Mouse (Mus musculus) olfactory bulb, adult 2 months (tissue): ENCODE data around the gene Hist1h2ad. TPM values are rescaled to one million over a fixed set of nuclear protein-coding genes. Genes with fewer than 3 reads are reported as not detected.
"Not testable (repeated sequence)": the region's sequence is repeated elsewhere in the genome, so short reads cannot be mapped to it uniquely, and the experiment has no call there.

ENCODE experiments used
- H3K27ac ChIP-seq: fragments of 200-500 bp; 2 replicates; pipeline ENCODE4 v1.5.1; 2012; ENCODE audit warnings: low read depth, low read length; ENCODE audit not compliant: insufficient read depth
- H3K4me1 ChIP-seq: fragments of 200-500 bp; 2 replicates; pipeline ENCODE4 v1.6.1; 2012; ENCODE audit warnings: low read length; ENCODE audit not compliant: control insufficient read depth, insufficient read depth
- H3K4me3 ChIP-seq: fragments of 200-500 bp; 2 replicates; pipeline ENCODE4 v1.5.1; 2012; ENCODE audit warnings: mild to moderate bottlenecking, low read depth, low read length, moderate library complexity; ENCODE audit not compliant: insufficient read depth
- CTCF ChIP-seq: fragments of 200-500 bp; IDR thresholded peaks from 2 replicates; pipeline ENCODE4 v1.5.1; 2012; ENCODE audit warnings: low read depth, mild to moderate bottlenecking, low read length, moderate library complexity; ENCODE audit not compliant: insufficient read depth
- POLR2A ChIP-seq: fragments of 200-500 bp; IDR thresholded peaks from 2 replicates; pipeline ENCODE4 v1.6.1; 2012; ENCODE audit warnings: mild to moderate bottlenecking, low read depth, low read length, moderate library complexity; ENCODE audit not compliant: insufficient read depth
- WGBS: fragments of 180-500 bp; shearing (Covaris S2); methylation state at CpG from one replicate; pipeline ENCODE4 v1.1.7; 2018; 5-methylcytosine and 5-hydroxymethylcytosine counted together
- polyA plus RNA-seq: library from polyadenylated mRNA; stranded (reverse); fragments of >200 nt; gene quantifications from 2 replicates; pipeline ENCODE4 v1.2.4, GENCODE M21; 2012; ENCODE audit warnings: low replicate concordance; ENCODE audit not compliant: missing spikeins, insufficient read depth, insufficient read length

Hist1h2ad gene
- polyA plus RNA-seq, 1 experiment: not detected

DNA sequence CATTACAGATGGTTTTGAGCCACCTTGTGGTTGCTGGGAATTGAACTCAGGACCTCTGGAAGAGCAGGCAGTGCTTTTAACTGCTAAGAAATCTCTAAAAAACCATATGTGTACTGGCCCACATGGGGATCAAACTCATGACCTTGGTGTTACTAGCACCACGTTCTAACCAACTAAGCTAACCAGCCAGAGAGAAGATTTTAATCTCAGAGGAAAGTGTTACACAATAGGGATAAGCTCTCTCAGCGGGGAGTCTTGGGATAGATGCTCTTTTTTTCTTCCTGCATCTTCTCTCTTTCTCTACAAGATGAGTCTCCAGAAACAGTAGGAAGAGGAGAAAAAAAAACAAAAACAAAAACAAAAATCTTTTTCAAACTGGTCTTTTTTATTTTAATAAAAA, 36.2 kb downstream of the Hist1h2ad start:
- H3K27ac ChIP-seq: no peak overlapping the region
- no peaks in the 10 kb centered on the region for H3K4me1 ChIP-seq
- TF ChIP-seq CTCF (no peak), POLR2A (no peak)
- 74% methylated on average over 2 of the region's 2 CpGs for WGBS
- H3K4me3 ChIP-seq: no peak overlapping the region

DNA sequence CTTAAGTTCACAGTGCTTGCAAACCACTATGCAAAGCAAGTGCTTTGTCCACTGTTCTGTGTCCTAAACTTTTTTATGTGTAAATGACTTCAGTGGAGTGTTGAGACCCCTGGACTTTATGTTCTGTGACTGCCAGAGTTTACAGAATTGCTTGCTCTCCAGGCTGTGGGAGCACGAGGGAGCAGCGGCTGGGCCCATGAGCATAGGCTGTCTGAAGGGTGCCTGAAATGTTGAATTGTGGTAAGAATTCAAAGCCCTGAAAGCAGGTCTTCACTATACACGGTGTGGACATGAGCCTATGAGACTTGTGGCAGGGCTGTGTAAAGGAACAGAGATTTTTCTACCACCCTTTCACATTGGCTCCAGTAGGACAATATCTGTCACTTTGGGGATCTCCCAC, 37.5 kb downstream of the Hist1h2ad start:
- TF ChIP-seq CTCF: no peak
- TF ChIP-seq POLR2A: no peak
- H3K27ac ChIP-seq: no peak overlapping the region
- WGBS: 82% methylated on average over 3 of the region's 3 CpGs
- no peaks in the 10 kb centered on the region for H3K4me1 ChIP-seq
- no peak overlapping the region for H3K4me3 ChIP-seq

DNA sequence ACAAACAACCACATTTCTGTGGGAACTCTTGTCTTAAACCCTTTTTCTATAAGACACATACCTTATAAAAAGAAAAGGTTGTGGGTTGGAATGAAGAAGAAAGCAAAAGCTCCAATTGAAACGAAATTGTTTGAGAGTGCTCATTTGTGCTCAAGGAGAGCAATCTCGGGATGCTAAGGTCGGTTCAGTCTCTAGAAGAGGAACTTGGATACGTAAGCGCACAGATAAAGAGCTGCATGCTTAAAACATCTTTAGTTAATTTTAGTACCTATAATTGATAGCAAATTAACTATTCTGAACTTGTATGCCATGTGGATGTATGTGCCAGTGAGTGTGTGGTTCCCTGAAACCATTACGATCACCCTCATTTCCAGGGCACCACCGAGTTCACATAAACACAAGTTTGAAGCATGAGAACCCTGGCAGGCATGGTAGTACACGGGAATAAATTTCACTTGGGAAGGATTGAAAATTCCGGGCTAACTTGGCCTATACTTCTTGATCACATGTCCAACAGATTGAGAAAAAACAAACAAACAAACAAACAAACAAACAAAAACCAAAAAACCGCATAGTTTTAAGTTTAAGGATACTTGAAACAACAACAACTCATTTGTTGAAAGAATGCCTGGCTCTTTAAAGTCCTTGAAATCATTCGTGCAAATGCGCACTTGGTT, 46.0 kb downstream of the Hist1h2ad start:
- H3K4me3 ChIP-seq: peak overlapping the region; percentile 60
- H3K27ac ChIP-seq: peak overlapping the region; percentile 98
- WGBS: 14% methylated on average over 12 of the region's 12 CpGs
- TF ChIP-seq POLR2A (no peak), CTCF (no peak)
- no peaks in the 10 kb centered on the region for H3K4me1 ChIP-seq

DNA sequence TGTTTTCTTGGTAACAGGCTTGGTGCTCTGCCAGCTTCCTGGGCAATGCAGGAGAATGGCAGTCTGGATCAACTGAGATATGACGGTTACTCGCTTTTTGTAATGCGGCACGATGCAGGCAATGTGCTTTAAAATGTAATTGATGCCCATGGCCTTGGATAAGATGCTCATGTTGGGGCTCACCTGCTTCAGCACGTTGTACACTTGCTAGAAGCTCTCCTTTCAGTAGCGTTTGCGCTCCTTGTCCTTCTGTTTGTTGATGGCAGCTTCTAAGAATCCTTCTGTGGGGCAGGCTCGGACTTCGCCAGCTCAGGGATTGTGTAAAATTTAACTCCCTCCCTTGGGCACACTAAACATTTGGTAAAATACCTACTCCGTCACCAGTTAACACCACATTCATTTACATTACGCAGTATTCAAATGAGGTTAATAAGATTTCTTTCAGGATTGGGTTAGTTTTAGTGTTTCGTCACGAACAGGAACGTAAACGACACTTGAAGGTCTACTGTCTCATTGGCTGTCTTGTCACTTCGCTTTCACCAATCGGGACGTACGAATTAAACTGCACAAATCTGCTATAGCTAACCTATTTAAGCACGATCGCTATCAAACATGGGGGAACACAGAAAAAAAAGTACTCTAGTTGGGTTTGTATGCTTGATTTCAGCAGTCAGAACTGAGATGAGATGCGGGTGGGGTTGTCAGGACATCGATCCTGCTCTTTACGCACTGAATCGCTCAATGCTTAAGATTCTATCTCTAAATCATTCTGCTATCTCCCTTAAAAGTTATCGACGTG, 46.8 kb downstream of the Hist1h2ad start, which contains the start of gene Hist1h2be:
Hist1h2be (minus strand) TSS at position 392 of the 799 bp plus-strand sequence.
- Histone ChIP-seq H3K27ac (peak within 1 kb of the TSS; percentile 98), H3K4me3 (peak within 1 kb of the TSS; percentile 60)
- WGBS: under 1% methylated on average over 27 of the region's 27 CpGs

DNA sequence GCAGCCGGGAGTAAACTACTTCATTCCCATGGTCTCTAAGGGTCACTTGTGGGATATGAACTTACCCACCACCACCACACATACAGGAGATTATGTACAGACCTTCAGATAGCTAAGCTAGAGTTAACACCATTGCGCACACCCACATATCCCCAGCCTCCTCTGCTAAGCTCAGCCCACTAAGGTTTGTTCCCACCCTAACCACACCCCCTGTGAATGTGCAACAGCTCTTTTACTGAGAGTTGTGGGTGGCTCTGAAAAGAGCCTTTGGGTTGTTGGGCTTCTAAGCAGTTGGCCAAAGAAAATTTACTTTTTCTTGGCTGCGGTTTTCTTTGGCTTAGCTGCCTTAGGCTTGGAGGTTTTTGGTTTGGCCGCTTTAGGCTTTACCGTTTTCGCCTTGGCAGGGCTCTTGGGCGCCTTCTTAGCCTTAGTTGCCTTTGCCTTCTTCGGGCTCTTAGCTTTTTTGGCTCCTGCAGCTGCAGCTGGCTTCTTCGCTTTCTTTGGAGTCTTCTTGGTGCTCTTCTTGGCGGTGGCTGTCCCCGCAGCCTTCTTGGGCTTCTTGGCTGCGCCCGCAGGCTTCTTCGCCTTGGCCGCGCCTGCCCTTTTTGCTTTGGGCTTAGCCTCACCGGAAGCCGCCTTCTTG, 47.5 kb downstream of the Hist1h2ad start:
- Histone ChIP-seq H3K27ac (peak overlapping the region; percentile 76), H3K4me3 (peak overlapping the region; percentile 50), H3K4me1 (no peaks in the 10 kb centered on the region)
- no peak for TF ChIP-seq CTCF
- no peak for TF ChIP-seq POLR2A
- WGBS: under 1% methylated on average over 18 of the region's 18 CpGs

More for the DNA sequence above, 46.8 kb downstream of the Hist1h2ad start, which contains the start of gene Hist1h2be:
- TF ChIP-seq CTCF (no peak), POLR2A (no peak)
- no peaks in the 10 kb centered on the region for H3K4me1 ChIP-seq

DNA sequence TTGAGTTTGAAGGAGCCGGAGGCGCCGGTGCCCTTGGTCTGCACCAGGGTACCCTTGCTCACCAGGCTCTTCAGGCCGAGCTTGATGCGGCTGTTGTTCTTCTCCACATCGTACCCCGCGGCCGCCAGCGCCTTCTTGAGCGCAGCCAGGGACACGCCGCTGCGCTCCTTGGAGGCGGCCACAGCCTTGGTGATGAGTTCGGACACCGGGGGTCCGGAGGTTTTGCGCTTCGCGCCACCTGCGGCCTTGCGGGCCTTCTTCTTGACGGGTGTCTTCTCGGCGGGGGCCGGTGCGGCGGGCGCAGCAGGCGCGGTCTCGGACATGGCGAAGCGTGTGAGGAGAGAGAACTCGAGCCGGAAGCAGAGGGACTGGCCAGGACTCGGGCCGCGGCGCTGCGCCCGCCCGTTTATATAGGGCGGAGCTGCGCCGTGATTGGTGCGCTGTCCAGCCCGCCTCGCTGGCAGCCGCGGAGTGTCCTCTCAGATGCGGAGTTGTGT, 48.0 kb downstream of the Hist1h2ad start, which contains the start of gene Hist1h1e:
Hist1h1e (minus strand) TSS at position 384 of the 497 bp plus-strand sequence.
- Histone ChIP-seq H3K27ac (peak within 1 kb of the TSS; percentile 76), H3K4me3 (peak within 1 kb of the TSS; percentile 50)
- under 1% methylated on average over 53 of the region's 53 CpGs for WGBS
- peak; percentile 93 for TF ChIP-seq POLR2A
- not testable (repeated sequence) for H3K4me1 ChIP-seq

DNA sequence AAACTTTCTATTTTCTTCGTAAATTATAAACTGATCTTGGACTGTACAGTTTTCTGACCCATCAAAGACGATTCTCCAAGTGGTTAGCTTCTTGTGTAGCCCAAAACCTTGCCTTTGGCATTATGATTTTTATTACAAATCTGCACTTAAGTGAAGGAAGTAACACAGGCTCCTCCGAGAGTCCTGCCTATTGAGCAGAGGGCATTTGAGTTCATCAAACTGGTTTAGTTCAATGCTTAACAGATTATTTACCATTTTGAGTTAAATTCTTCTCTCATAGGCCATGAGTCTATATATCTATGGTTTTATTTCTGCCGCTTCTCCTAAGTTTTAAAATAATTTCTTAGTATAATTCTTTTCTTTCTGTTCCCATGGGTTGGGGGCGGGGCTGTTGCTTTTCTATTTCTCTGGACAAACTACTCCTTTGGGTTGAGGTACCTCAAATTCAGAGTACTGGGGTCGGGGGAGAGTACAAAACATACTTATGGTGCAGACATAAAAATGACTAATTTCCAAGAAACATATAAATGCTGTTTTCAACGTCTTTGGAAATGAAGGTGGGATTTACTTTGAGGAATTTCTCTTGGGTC, 48.8 kb downstream of the Hist1h2ad start:
- TF ChIP-seq POLR2A: no peak
- TF ChIP-seq CTCF: no peak
- Histone ChIP-seq H3K27ac (peak overlapping the region; percentile 40; the same call in 1 of the 2 replicates), H3K4me3 (no peak overlapping the region), H3K4me1 (no peaks in the 10 kb centered on the region)
- WGBS: 20% methylated on average over 7 of the region's 7 CpGs

Other genes starting within 250 kb of the Hist1h2ad start
- not detected in 2 replicates for gene Zfp322a, start 205.2 kb upstream of the Hist1h2ad start, polyA plus RNA-seq
- not detected in 2 replicates for gene Abt1, start 150.5 kb upstream of the Hist1h2ad start, polyA plus RNA-seq
- not detected in 2 replicates for gene Btn1a1, start 108.5 kb upstream of the Hist1h2ad start, polyA plus RNA-seq
- gene Btn2a2, start 85.5 kb upstream of the Hist1h2ad start, polyA plus RNA-seq: not detected in 2 replicates
- gene Hist1h4h, start 43.3 kb upstream of the Hist1h2ad start, polyA plus RNA-seq: not detected in 2 replicates
- gene Hist1h2af, start 40.5 kb upstream of the Hist1h2ad start, polyA plus RNA-seq: not detected in 2 replicates
- gene Hist1h3g, start 39.0 kb upstream of the Hist1h2ad start, polyA plus RNA-seq: not detected in 2 replicates
- gene Hist1h2bh, start 31.0 kb upstream of the Hist1h2ad start, polyA plus RNA-seq: not detected in 2 replicates
- not detected in 2 replicates for gene Hist1h3f, start 30.3 kb upstream of the Hist1h2ad start, polyA plus RNA-seq
- gene Hist1h4f, start 22.7 kb upstream of the Hist1h2ad start, polyA plus RNA-seq: not detected in 2 replicates
- not detected in 2 replicates for gene Hist1h1d, start 21.1 kb upstream of the Hist1h2ad start, polyA plus RNA-seq
- gene Hist1h3e, start 12.0 kb upstream of the Hist1h2ad start, polyA plus RNA-seq: not detected in 2 replicates
- not detected in 2 replicates for gene Hist1h2ae, start 3.2 kb upstream of the Hist1h2ad start, polyA plus RNA-seq
- not detected in 2 replicates for gene Hist1h2bg, start 3.0 kb upstream of the Hist1h2ad start, polyA plus RNA-seq
- gene Hist1h2bf, start 185 bp upstream of the Hist1h2ad start, polyA plus RNA-seq: not detected in 2 replicates
- gene Hist1h3d, start 1.4 kb downstream of the Hist1h2ad start, polyA plus RNA-seq: not detected in 2 replicates
- gene Hist1h4d, start 7.2 kb downstream of the Hist1h2ad start, polyA plus RNA-seq: not detected in 2 replicates
- gene Hist1h2be, start 46.7 kb downstream of the Hist1h2ad start, polyA plus RNA-seq: not detected in 2 replicates
- gene Hist1h1e, start 48.2 kb downstream of the Hist1h2ad start, polyA plus RNA-seq: not detected in 2 replicates
- gene Hist1h2ac, start 109.6 kb downstream of the Hist1h2ad start, polyA plus RNA-seq: not detected in 2 replicates
- not detected in 2 replicates for gene Hist1h2bc, start 109.8 kb downstream of the Hist1h2ad start, polyA plus RNA-seq
- gene Hist1h1t, start 121.4 kb downstream of the Hist1h2ad start, polyA plus RNA-seq: not detected in 2 replicates
- gene Hist1h4c, start 124.1 kb downstream of the Hist1h2ad start, polyA plus RNA-seq: not detected in 2 replicates
- not detected in 2 replicates for gene Hfe, start 136.5 kb downstream of the Hist1h2ad start, polyA plus RNA-seq
- gene Hist1h1c, start 164.4 kb downstream of the Hist1h2ad start, polyA plus RNA-seq: not detected in 2 replicates
- gene Hist1h3c, start 171.2 kb downstream of the Hist1h2ad start, polyA plus RNA-seq: not detected in 2 replicates
- not detected in 2 replicates for gene Hist1h2bb, start 172.4 kb downstream of the Hist1h2ad start, polyA plus RNA-seq
- gene Hist1h2ab, start 176.7 kb downstream of the Hist1h2ad start, polyA plus RNA-seq: not detected in 2 replicates
- not detected in 2 replicates for gene Hist1h3b, start 177.9 kb downstream of the Hist1h2ad start, polyA plus RNA-seq
- not detected in 2 replicates for gene Hist1h4b, start 182.6 kb downstream of the Hist1h2ad start, polyA plus RNA-seq
- not detected in 2 replicates for gene Hist1h4a, start 186.8 kb downstream of the Hist1h2ad start, polyA plus RNA-seq
- gene Hist1h3a, start 188.0 kb downstream of the Hist1h2ad start, polyA plus RNA-seq: not detected in 2 replicates
- gene Hist1h1a, start 189.3 kb downstream of the Hist1h2ad start, polyA plus RNA-seq: not detected in 2 replicates
- gene Trim38, start 195.5 kb downstream of the Hist1h2ad start, polyA plus RNA-seq: not detected in 2 replicates
- gene Slc17a2, start 232.6 kb downstream of the Hist1h2ad start, polyA plus RNA-seq: not detected in 2 replicates